Mouse (Mus musculus) heart, postnatal 0 days (tissue): Measurements from ENCODE around the gene Ndufv2.

Source experiments
- CTCF ChIP-seq: IDR thresholded peaks from 2 replicates; pipeline ENCODE4 v1.5.1; 2016; ENCODE audit warnings: antibody characterized with exemption, control low read depth, low read depth
- EP300 ChIP-seq: IDR thresholded peaks from 2 replicates; pipeline ENCODE4 v1.6.1; 2016; ENCODE audit warnings: antibody characterized with exemption, low read depth

DNA sequence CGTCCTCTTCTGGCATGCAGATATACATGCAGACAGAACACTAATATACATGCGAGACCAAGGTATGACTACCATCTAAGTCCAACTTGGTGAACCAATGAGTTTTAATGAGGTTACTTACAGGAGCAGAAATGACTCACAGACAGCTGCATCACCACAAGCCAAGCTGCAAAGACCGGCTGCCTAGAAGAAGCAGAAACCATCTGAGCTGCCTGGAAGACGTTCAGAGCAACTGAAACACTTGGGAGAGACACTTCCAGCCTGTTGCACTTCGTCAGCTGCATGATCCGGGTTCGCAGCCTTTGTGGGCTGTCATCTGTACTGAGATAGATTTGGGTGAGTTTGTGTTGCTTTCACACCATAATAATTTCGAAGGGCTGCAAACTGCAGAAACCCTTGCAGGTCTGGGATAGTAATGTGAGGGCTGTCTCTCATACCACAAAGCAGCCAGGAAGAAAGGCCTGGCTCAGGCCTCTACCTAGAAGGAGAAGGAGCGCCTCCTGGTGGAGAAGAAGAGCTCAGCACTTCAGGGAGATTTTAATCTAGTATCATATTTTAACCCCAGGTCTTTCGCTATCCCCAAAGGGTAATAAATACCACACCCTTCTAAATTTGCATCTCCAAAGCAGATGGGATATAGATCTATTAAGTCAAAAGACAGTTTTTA lies 5.4 kb upstream of the Ndufv2 start:
- peak; percentile 86 for TF ChIP-seq CTCF
- TF ChIP-seq EP300 = no peak
